Mouse (Mus musculus) MEL (cell line): ENCODE measurements around the gene Timd2.

Experiments
- CHD1 ChIP-seq: IDR thresholded peaks from 2 replicates; pipeline ENCODE4 v1.6.1; 2012; ENCODE audit warnings: low read depth, mild to moderate bottlenecking, inconsistent platforms, low read length, improper control_type of control experiment
- CHD2 ChIP-seq: IDR thresholded peaks from 2 replicates; pipeline ENCODE4 v1.6.1; 2011; ENCODE audit warnings: low read length, improper control_type of control experiment
- CTCF ChIP-seq, 3 experiments: IDR thresholded peaks in 2 of 3; conservative IDR thresholded peaks in 1 of 3; 2 replicates each; pipeline ENCODE4 v1.5.1; 2011 to 2012; ENCODE audit warnings: low read length in 3 of 3, low read depth in 2 of 3, mild to moderate bottlenecking in 2 of 3, improper control_type of control experiment in 1 of 3, inconsistent platforms in 1 of 3, mixed read lengths in 1 of 3, moderate library complexity in 1 of 3; ENCODE audit not compliant: control insufficient read depth in 1 of 3, insufficient read depth in 1 of 3, poor library complexity in 1 of 3, severe bottlenecking in 1 of 3
- E2F4 ChIP-seq: IDR thresholded peaks from 2 replicates; pipeline ENCODE4 v1.6.1; 2011; ENCODE audit warnings: low read depth, low read length, improper control_type of control experiment, borderline replicate concordance
- EP300 ChIP-seq, 2 experiments: IDR thresholded peaks; 2 replicates each; pipeline ENCODE4 v1.6.1; 2011; ENCODE audit warnings: improper control_type of control experiment in 2 of 2, low read length in 2 of 2, low read depth in 1 of 2, mild to moderate bottlenecking in 1 of 2
- GATA1 ChIP-seq: IDR thresholded peaks from 2 replicates; pipeline ENCODE4 v1.6.1; 2011; ENCODE audit warnings: low read depth, low read length, improper control_type of control experiment
- MAX ChIP-seq: IDR thresholded peaks from 2 replicates; pipeline ENCODE4 v1.6.1; 2011; ENCODE audit warnings: low read length, improper control_type of control experiment
- NRF1 ChIP-seq: IDR thresholded peaks from 2 replicates; pipeline ENCODE4 v1.6.1; 2014; ENCODE audit warnings: low read depth, mild to moderate bottlenecking, inconsistent platforms, low read length, improper control_type of control experiment, moderate library complexity; ENCODE audit not compliant: poor library complexity, insufficient read depth, severe bottlenecking
- POLR2A ChIP-seq, 2 experiments: IDR thresholded peaks; 2 replicates each; pipeline ENCODE4 v1.6.1; 2011 to 2012; ENCODE audit warnings: low read length in 2 of 2, mild to moderate bottlenecking in 2 of 2, control low read depth in 1 of 2, improper control_type of control experiment in 1 of 2, low read depth in 1 of 2, moderate library complexity in 1 of 2; ENCODE audit not compliant: control insufficient read depth in 1 of 2, insufficient read depth in 1 of 2, poor library complexity in 1 of 2
- POLR2AphosphoS5 ChIP-seq: IDR thresholded peaks from 2 replicates; pipeline ENCODE4 v1.6.1; 2012; ENCODE audit warnings: low read depth, borderline replicate concordance, mild to moderate bottlenecking, inconsistent platforms, low read length, moderate library complexity, mixed read lengths
- RCOR1 ChIP-seq: IDR thresholded peaks from 2 replicates; pipeline ENCODE4 v1.6.1; 2012; ENCODE audit warnings: low read depth, mild to moderate bottlenecking, inconsistent platforms, low read length, improper control_type of control experiment
- SMC3 ChIP-seq: IDR thresholded peaks from 2 replicates; pipeline ENCODE4 v1.6.1; 2011; ENCODE audit warnings: low read depth, low read length, improper control_type of control experiment
- ZNF384 ChIP-seq: IDR thresholded peaks from 2 replicates; pipeline ENCODE4 v1.6.1; 2012; ENCODE audit warnings: low read depth, mild to moderate bottlenecking, inconsistent platforms, low read length, improper control_type of control experiment

DNA sequence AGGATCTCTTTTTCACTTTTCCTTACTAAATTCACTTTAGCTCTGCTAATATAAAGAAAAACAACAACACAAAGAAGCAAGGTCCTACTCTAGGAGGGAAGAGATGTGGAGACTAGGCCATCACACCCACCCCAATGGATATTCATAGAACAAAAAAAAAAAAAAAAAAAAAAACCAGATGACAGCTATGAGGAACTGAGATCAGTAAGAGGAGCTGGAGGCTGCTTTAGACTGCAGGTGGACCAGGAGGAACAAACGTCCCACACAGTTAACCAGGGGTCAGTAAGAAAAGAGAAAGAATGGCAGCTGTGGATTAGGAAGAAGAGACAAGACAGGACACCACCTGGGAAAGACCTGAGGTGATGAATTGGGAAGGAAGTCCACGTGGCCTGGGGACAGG is 41.1 kb upstream of the Timd2 start:
- TF ChIP-seq NRF1, result no peak
- TF ChIP-seq CTCF (IDR thresholded peaks at IDR 0.05 in 2 of 3, conservative IDR thresholded peaks at IDR 0.05 in 1 of 3; ENCODE audit: control insufficient read depth in 1 of 3, insufficient read depth in 1 of 3, low read depth in 2 of 3, low read length in 3 of 3, poor library complexity in 1 of 3, severe bottlenecking in 1 of 3), result no peak
- TF ChIP-seq E2F4, result no peak
- no peak for TF ChIP-seq POLR2AphosphoS5
- no peak for TF ChIP-seq GATA1
- no peak for TF ChIP-seq ZNF384
- TF ChIP-seq SMC3, result no peak
- TF ChIP-seq CHD2, result no peak
- TF ChIP-seq MAX, result no peak
- TF ChIP-seq POLR2A (IDR thresholded peaks at IDR 0.05; ENCODE audit: control insufficient read depth in 1 of 2, insufficient read depth in 1 of 2, low read depth in 1 of 2, low read length in 2 of 2, poor library complexity in 1 of 2), result no peak
- no peak for TF ChIP-seq RCOR1
- TF ChIP-seq CHD1, result no peak
- TF ChIP-seq EP300 (IDR thresholded peaks at IDR 0.05; ENCODE audit: low read depth in 1 of 2, low read length in 2 of 2), result no peak
